Mouse (Mus musculus) hindlimb bud, embryonic 11.5 days (tissue): ENCODE measurements around the gene Gfy.

Experiments
- DNase-seq: peaks from one replicate; pipeline ENCODE4 v3.0.0-alpha.2; 2012; ENCODE audit warnings: low read depth, low spot score; ENCODE audit errors: extremely low spot score

Gene Gfy

DNA sequence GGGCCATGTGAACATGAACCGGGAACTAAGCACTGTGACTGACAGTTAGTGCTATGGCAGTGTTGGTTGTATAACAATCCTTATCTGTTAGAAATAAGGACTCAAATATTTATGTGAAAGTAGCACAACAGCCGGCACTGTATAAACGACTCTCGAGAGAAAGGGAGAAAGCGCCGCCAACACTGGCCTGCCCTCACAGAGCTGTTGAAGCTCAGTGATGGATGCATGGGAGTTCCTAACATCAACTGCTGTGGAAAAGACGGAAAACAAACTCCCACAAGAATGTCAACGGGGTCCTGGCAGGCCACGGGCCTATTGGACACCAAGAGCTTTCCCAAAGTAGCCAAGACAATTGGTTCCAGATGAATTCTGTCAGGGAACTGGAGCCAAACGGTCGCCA lies 28.1 kb downstream of the Gfy start:
- no peak for DNase-seq

DNA sequence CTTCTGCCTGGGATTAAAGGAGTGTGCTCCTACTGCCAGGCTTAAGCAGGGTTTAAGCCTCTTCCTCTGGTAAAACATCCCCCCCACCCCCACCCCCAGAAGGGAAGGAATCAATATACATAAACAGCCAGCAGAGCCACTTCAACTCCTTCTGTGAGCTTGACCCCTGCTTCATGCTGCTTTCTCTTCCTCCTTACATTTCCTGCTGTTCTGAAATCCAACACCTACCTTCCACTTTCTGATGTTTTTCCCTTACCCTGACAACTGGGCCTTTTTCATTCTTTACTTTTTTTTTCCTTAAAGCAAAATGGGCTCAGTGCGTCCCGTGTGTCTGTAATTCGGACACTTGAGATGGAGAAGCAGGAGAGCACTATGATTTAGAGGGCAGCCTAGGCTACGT lies 29.0 kb downstream of the Gfy start:
- no peak for DNase-seq

DNA sequence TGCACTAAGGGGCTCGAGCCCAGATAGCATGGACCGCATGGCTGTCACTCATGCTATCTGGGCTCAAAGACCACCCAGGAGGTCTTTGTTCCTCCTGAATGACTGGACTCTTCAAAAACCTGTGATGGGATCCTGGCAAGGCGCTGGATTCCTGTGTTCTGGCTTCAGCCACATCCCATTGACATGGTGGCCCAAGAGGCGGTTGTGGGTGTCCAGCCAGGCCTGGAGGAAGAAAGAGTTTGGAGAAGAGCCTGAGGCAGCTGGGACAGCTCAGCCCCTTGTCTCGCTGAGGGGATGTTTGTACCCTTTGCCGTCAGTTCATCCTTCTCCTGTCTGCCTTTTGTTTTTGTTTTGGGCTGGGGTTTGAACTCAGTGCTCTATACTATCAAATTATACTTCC lies 29.8 kb downstream of the Gfy start:
- no peak for DNase-seq

DNA sequence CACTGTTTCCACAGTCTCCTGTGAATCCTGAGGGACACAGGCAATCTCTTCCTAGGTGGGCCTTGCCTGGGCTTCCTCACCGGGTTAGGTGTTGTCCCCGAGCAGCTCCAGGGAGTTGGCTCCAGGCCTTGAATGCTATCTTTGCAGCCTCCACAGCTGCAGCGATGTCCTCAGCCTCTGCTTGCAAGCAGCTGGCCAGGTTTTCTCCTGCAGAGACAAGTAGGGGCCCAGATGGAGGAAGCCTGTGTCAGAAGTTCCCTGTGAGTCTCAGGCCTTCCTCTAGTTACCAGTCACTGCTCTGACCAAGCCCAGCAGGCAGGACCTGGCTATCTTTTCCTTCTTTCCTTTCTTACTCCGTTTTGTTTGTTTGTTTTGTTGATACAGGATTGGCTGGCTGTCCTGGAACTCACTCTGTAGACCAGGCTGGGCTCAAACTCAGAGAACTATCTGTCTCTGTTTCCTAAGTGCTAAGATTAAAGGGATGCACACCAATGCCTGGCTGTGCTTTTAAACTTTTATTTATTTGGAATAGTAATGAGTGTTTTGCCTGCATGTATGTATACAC lies 30.8 kb downstream of the Gfy start:
- DNase-seq, result no peak

DNA sequence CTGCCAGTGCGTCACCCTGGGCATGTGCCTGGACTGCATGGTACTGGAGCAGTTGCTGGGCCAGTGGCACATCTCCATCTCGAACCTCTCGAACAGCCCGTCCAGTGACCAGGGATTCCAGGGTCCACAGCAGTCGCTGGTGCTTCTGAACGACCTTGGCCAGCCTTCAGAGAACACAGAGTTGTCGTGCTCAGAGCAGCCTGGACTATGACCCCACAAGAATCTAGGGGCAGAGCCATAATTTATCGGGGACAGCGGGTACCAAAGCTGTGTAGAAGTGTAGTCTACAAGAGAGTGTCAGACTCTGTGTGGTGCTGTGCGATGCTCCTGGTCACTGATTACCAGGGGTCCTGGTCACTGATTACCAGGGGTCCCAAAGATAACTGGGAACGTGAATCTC lies 31.5 kb downstream of the Gfy start:
- DNase-seq, result no peak

DNA sequence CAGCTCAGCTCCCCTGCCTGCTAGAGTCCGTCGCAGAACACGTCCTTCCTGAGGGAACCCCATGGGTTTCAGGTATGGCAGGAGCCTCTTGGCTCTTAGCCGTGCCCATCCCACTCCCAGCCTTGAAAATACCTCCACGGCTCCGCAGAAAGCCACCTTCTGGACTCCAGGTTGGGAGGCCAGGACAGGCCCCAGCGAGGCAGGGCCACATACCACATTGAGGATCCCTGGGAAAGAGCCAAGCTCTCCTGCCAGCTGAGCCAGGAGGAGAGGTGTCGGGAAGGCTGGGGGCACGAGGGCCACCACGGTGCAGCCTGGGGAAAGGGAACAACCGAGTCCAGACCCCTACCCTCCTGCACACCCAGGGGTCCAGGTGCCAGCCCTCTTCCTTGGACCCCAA lies 32.1 kb downstream of the Gfy start:
- no peak for DNase-seq

DNA sequence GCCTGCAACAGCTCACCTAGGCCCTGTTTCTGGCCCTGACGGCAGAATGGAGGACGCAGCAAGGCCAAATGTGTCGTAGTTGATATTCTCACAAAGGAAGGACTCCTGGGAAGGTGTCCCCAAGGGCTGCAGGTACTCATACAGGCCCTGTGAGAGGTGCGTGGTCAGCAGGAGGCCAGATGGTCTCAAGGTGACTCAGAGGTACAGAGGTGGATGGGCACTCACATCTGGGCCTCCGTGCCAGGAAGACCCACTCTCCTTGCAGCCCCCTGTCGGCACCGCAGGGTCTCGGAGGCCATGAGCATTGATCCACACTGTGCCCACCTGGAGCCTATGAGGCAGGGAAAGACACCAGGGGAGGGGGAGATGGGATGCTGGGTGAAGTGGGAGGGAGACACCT lies 33.9 kb downstream of the Gfy start:
- DNase-seq, result no peak

DNA sequence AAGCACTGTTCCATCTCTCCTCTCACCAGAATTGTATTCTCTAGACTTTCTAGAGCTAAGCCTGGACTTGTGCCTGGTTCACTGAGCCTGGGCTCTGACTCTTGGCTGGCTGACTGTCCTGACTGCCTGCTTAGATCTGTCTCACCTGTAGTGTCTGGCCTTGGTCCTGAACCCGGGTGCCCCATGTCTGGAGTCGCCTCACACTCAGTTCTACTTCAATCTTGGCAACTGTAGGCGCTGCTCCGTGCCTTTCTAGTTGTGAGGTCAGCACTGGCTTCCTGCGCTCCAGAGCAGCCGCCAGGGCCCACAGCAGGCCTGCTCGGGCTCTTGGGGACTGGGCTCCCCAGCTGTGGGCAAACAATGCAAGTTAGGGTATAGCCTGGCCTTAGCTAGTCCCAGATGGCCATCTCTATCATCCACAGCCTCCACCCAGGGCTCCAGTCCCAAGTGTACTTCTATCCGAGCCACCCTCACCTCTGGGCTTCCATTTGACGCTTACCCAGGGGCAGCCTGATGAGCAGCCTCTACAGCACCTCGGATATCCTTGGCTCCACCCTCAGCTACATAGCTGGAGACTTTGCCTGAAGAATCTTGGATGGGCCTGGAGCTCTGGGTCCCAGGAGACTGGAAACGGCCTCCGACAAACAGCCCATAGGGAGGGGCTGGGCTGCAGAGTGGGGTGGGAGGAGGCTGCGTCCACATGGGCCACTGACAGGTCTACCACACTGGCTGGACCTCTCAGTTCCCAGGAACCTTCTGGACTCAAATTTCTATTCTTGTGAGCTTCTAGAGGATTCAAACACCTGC lies 34.8 kb downstream of the Gfy start:
- no peak for DNase-seq

DNA sequence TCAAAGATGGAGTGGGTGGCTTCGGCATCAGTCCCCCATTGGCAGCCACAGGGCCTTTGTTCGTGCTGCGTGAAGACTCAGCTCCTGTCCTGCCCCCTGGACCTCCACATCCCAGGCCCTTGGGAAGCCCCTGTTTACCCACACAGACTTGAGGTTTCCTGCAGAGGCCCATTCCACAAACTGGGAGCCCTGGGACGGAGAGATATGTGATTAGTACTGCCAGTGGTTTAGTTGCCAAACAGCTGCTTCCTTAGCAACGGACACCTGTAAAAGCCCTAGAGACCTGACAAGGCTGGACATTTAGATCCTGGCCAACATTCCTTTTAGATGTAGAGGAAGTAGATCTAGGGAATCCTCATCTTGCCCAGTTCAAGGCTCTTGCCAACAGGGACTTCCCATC lies 37.5 kb downstream of the Gfy start:
- no peak for DNase-seq

DNA sequence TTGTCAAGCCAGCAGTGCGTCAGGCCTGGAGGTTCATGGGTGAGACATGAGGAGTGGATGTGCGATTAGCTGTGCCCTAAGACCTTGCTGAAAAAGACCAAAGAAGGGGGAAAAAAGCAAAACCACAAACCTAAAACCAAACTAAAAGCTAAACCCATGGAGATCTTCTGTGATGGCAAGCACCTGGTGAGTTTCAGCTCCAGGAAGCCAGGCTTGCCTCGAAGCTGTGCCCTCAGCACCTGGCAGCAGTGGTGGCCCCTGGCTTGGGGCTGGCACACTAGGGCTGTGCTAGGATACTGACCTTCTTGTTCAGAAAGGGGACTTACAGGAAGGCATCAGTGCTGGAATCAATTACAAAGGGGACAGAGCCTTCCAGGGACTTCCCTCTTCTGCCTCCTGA lies 38.0 kb downstream of the Gfy start:
- DNase-seq, result no peak

DNA sequence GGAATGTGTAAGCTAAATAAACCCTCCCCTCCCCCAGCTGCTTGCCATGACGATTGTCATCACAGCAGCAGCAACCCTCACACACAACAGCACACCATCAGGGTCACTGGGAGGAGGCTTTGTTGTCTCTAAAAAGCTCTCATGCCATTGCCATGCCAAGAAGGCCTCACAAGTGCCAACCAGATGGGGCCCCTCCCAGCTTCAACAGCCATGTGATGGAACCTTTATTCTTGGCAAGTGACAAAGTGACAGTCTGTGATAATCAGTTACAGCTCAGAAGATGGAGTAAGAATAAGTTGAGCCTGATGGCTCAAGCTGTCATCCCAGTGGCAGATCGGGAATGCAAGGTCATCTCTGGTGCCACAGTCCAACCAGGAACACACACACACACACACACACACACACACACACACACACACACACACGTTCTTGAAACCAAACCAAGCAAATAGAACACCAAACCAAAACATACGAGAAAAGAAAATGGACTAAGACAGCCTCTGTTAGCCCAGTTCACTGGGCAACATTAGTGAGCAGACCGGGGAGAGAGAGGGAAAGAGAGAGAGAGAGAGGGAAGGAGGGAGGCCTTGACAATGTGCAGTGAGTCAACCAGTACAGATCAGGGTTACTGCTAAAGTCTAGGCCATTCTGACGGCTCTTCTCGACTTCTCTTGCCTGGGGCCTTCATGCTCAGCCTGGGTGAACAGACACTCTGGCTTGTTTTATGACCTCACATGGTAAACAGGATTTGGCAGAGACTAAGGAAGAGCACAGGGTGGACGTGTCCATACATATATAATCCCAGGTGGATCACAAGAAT lies 39.3 kb downstream of the Gfy start:
- DNase-seq, result no peak

DNA sequence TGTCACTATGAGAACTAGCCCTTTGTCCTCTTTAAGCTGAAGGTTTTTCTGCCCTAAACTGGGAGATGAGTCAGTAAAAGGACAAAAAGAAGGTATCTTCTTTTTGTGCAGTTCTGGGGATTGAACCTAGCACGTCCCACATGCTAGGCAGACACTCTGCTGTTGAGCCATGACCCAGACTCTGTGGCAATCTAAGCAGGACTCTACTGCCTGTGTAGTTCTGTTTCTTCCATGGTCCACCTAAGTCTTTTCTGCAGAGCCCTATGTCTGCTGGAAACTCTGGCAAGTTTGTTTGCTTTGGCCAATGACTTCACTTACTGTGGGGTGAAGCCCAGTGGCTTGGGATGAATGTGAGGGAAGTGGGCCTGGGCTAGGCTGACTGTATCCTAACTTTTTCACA lies 41.0 kb downstream of the Gfy start:
- no peak for DNase-seq

DNA sequence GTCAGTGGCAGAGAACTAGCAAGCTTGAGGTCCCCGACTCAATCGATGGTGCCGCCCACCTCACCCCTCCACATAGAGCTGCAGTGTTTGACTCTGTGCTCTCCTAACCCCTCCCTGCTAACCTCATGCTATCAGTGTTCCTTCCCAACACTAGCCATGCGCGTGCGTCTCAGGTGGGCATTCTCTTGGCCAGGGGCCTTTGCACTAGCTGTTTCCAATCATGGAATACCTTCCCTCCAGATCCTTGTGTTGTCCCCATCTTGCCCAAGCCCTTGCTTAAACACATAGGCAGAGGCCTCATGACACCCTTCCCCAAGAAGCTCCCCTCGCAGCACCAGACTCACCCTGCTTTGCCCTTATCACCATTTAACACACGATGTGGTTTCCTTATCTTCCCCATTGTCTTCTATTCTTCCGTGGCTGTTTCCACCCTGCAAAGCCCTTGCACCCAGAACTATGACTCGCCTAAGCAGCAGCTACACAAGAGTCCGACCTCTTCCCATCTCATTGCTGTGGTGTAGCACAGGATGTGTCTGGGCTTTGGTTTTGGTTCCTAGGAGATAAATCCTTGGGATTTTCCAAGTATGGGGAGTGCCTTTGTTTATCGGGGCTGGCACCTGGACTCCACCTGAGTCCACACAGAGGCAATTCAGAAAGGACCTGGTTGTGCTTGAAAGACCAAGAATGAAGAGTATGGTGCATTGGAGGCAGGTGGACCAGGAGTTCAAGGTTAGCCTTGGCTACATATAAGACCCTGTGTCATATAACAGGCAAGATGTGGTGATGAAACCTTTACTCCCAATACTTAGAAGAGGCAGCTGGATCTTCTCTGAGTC lies 42.0 kb downstream of the Gfy start:
- DNase-seq, result no peak

DNA sequence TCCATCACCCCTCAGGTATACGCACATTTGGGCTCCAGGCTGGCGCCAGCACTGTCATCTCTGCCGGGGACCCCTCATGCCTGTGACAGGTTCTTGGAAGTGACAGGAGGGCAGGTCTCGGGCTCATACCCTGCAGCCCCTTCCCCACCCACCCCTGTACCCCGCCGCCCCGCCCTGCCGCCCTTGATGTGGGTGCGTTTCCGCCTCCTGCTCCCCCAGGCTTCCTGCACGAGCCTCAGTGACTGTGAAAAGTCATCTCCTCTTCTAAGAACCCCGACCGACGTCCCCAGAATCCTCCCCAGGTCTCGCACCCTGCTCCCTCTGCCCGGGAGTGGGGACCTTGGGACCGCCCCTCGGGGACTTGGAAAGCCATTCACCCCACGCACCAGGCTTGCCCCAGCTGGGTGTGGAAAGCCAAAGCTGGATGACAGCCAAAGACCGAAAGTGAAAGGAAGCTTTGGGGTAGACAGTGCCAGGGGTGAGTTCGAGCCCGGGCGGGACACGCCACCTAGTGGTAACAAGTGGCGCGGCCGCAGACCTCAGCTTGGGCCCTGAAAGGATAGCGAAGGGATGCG lies 43.3 kb downstream of the Gfy start, which contains the start of the genes Gm45713 and Flt3l:
Gene Gm45713, minus strand, starts transcription at position 239 of the 575 bp plus-strand sequence.
Gene Flt3l, minus strand, starts transcription at position 440 of the 575 bp plus-strand sequence.
- DNase-seq, result no peak

DNA sequence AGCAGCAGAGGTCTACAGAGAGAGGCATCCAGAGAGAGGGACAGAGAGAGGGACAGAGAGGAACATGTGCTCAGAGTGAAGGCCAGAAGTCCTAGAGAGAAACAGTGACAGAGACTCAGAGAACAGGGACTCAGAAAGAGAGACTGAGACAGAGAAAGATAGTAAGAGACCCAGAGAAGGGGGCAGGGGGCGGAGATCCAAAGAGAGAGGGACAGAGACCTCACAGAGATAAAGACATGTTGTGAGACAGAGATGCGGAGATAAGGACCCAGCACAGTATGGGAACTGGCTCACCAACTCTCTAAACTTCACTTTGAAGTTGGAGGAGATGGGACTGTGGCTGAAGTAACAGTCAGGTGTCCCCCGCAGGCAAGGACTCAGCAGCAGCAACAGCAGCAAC lies 44.0 kb downstream of the Gfy start:
- DNase-seq, result no peak

DNA sequence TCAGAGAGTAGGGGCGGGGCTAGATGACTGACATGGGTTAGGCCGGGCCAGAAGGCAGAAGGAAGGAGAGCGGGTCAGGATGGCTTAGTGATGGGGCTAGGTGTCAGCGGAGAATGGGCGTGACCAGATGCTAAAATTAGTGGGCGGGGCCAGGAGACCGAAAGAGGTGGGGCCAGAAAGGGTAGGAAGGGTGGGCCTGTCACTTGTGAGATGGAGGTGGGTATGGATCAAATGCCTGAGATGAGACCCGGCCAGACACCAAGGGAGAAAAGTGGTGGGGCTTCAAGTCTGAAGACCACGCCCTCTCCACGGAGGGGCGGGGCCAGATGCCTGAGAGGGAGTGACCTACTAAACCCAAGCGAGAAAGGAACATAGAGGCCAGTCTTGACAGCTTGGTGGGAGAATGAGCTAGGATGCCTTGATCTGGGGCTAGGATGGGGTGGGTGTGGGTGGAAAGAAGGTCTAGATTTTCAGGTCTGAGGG lies 44.8 kb downstream of the Gfy start:
- DNase-seq, result no peak

DNA sequence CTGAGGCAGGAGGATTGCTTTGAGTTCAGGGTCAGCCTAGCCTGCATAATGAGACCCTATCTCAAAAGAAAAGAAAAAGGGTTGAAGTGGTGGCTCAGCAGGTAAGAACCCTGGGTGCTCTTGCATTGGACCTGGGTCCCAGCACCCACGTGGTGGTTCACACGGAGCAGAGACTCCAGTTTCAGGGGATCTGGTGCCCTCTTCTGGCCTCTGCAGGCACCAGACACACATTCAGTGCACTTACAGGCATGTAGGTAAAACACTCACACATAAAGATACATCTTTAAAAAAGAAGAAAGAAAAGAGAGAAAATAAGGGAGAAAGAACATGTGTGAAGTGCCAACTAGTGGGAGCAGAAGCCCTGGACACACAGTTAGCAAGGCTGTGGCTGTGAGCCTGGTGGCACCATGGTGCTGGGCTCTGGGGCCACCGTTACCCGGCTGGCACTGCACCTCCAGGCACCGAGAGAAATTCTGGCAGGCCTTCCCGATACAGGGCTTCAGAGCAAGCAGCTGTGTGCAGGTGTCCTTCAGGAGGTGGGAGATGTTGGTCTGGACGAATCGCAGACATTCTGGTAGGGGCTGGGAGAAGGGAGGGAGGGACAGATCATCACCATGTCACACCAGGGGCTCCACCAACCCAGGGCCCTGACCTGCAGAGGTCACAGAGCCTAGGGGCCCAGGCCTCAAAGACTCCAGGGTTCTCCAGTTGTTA lies 45.8 kb downstream of the Gfy start:
- no peak for DNase-seq

DNA sequence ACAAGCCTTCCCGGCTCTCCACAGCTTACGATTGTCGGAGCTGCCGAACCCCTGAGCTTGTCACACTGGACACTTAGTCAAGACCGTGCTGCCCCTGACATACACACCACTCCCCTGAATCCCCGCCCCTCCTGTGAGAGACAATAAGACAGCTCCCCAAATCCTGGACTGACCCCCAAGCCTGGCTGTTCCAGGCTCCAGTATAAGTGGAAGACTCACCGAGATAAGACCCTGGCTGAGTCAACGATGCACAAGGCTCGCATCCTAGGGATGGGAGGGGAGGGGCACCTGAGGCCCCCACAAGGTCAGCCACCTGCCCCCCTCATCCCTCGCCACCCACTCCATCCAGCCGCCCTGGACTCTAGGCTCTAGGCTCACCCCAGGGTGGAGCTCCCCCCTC lies 47.5 kb downstream of the Gfy start:
- DNase-seq, result no peak

DNA sequence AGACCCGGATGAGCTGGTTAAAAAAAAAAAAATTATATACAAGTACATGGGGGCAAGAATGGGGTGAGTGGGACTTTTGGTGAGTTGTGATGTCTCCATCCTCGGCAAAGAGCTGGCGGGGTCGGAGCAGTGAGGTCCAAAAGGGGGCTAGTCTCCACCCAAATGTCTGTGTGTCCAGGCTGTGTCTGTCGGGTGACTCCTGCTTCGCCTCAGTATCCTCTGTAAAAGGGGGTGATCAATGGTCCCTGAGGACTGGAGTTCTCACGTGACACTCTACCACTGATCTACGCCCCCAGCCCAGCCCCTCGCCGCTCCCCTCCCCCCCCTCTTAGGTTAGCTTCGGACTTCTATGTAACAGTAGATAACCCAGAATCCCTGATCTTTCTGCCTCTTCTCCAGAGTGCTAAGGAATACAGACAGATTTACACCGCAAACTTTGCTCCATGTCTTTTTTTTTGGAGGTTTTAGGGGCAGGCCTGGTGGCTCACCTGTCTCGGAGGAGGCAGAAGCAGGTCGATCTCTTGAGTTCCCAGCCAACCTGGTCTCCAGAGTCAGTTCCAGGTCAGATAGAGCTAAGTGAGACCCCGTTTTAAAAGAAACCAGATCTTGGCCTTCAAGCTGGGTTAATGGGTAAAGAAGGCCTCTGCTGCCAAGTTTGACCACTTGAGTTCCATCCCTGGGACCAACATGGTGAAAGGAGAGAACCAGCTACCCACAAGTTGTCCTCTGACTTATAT lies 49.4 kb downstream of the Gfy start:
- DNase-seq, result no peak
